ENCODE assay signal across 16 mouse cellular contexts in the genomic region with DNA sequence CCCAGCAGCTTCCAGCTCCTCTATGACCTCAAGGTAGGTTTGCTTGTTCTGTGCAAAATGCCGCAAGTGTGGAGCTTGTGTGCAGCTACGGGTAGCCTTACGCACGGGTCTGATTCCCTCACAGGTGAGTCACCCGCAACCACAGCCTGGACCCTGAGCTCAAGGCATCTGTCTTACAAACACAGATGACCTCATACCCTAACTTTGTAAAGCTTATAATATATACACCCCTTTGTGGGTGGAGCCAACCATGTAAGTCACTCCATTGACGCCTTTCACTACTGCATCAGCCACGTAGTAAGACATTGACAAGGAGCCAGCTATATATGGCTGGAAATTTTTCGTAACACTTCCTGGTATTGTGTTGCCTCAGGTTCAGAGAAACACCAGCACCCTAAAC. TPM values are rescaled to one million over a fixed set of nuclear protein-coding genes. Genes with fewer than 3 reads are reported as not detected.
DNase-seq lines count a peak whose midpoint lies in the region; ATAC-seq lines count a peak whose summit lies in the region.
"Had no signal": no experiment of that assay in that cellular context is flagged by ENCODE, and none has a peak within 500 bp of the region (broad histone marks: within the 10 kb centered on the region; RNA-seq: fewer than 3 reads in every experiment).

No protein-coding gene starts in this region.

- H3K27me3 ChIP-seq in liver, embryonic 11.5 days (replicated peaks; ENCODE audit: control insufficient read depth, insufficient read depth, low read length), result no peaks in the 10 kb centered on the region
- H3K27me3 ChIP-seq: embryonic facial prominence, embryonic 15.5 days; forebrain, embryonic 13.5 days; hindbrain, embryonic 13.5 days; midbrain, embryonic 15.5 days had no signal

- H3K4me3 ChIP-seq in liver, embryonic 11.5 days (ENCODE audit: low read depth, low read length), result no peak overlapping the region
- H3K4me3 ChIP-seq: embryonic facial prominence, embryonic 15.5 days; forebrain, embryonic 13.5 days; heart, adult 2 months; hindbrain, embryonic 13.5 days; midbrain, embryonic 15.5 days had no signal

- no peaks in the 10 kb centered on the region for H3K9me3 ChIP-seq in liver, embryonic 11.5 days (ENCODE audit: control insufficient read depth, low read length)
- H3K9me3 ChIP-seq: embryonic facial prominence, embryonic 15.5 days; forebrain, embryonic 13.5 days; G1E; hindbrain, embryonic 13.5 days; midbrain, embryonic 15.5 days had no signal

- 92% methylated on average over 8 of the region's 8 CpGs for WGBS in liver, embryonic 11.5 days

- no peak for ATAC-seq in CD4-positive, CD25-positive, alpha-beta regulatory T cell, adult 4 months
- no peak; the same call in 1 of the 2 replicates for ATAC-seq in liver, embryonic 11.5 days (replicated peaks; ENCODE audit: low FRiP score)
- peak; percentile 82 for ATAC-seq in megakaryocyte, adult 5-6 weeks (ENCODE audit: poor library complexity, severe bottlenecking)
- ATAC-seq: forebrain, embryonic 13.5 days; midbrain, embryonic 15.5 days had no signal

- H3K27ac ChIP-seq in liver, embryonic 11.5 days (ENCODE audit: low read depth, low read length), result 0 out of 2 replicates have a peak overlapping the region, but pooled peaks have one; percentile 0
- H3K27ac ChIP-seq: embryonic facial prominence, embryonic 15.5 days; forebrain, embryonic 13.5 days; heart, adult 2 months; hindbrain, embryonic 13.5 days; midbrain, embryonic 15.5 days had no signal

- peak; percentile 10 for DNase-seq in CD4-positive, CD25-positive, alpha-beta regulatory T cell, adult 2 months (ENCODE audit: low read depth, low spot score)
- DNase-seq in liver, embryonic 11.5 days (ENCODE audit: low spot score), result no peak
- DNase-seq in liver, result no peak
- DNase-seq in NIH3T3 (ENCODE audit: low read depth), result peak; percentile 37
- DNase-seq in ovary, postnatal 14 days (ENCODE audit: low spot score), result no peak
- DNase-seq in embryo, embryonic 9.5 days (ENCODE audit: extremely low spot score), result no peak
- DNase-seq: heart, adult 2 months; layer of hippocampus, adult 9-11 months; spleen, adult 18-20 months had no signal

- no peak overlapping the region for H3K4me2 ChIP-seq in liver, embryonic 11.5 days
- H3K4me2 ChIP-seq: embryonic facial prominence, embryonic 15.5 days; forebrain, embryonic 13.5 days; hindbrain, embryonic 13.5 days; midbrain, embryonic 15.5 days had no signal

- H3K36me3 ChIP-seq in liver, embryonic 11.5 days (ENCODE audit: control insufficient read depth, insufficient read depth, low read length), result peaks cover 36% of the 10 kb centered on the region

- H3K9ac ChIP-seq in liver, embryonic 11.5 days (ENCODE audit: low read depth, low read length), result no peak overlapping the region
- H3K9ac ChIP-seq: embryonic facial prominence, embryonic 15.5 days; forebrain, embryonic 13.5 days; hindbrain, embryonic 13.5 days; midbrain, embryonic 15.5 days had no signal

- peaks cover 9% of the 10 kb centered on the region; the same call in 1 of the 2 replicates for H3K4me1 ChIP-seq in liver, embryonic 11.5 days (replicated peaks; ENCODE audit: control insufficient read depth, insufficient read depth, low read length)

RNA-seq across cellular contexts. Expression of a gene that starts 12.7 kb away (rescaled TPM):
- 1 to 10 TPM; 3.3 to 3.8 TPM for polyA plus RNA-seq in CD4-positive, CD25-positive, alpha-beta regulatory T cell, adult 4 months (2017; shearing (Covaris generic))
- 2.4 and 2.8 TPM in 2 replicates for polyA plus RNA-seq in liver, embryonic 11.5 days (2014; fragmentation: Nextera tagmentation; extraction: Ambion mirVana)
- not detected in 2 replicates for total RNA-seq in megakaryocyte, adult 5-6 weeks (2015)
- total RNA-seq in megakaryocyte, adult 5-6 weeks (2017), result 0.08 and 0.15 TPM in 2 replicates

RNA-seq across cellular contexts. Expression of a gene that starts 56.9 kb away (rescaled TPM):
- polyA plus RNA-seq in CD4-positive, CD25-positive, alpha-beta regulatory T cell, adult 4 months (2017; shearing (Covaris generic)), result 10 to 100 TPM; 28.2 to 43.5 TPM
- polyA plus RNA-seq in liver, embryonic 11.5 days (2014; fragmentation: Nextera tagmentation; extraction: Ambion mirVana), result 178 and 218 TPM in 2 replicates
- total RNA-seq in megakaryocyte, adult 5-6 weeks (2015), result 18.4 and 22.9 TPM in 2 replicates
- 32.6 and 33.4 TPM in 2 replicates for total RNA-seq in megakaryocyte, adult 5-6 weeks (2017)

RNA-seq across cellular contexts. Expression of a gene that starts 57.5 kb away (rescaled TPM):
- 10 to 100 TPM; 12.7 to 13.8 TPM for polyA plus RNA-seq in CD4-positive, CD25-positive, alpha-beta regulatory T cell, adult 4 months (2017; shearing (Covaris generic))
- polyA plus RNA-seq in liver, embryonic 11.5 days (2014; fragmentation: Nextera tagmentation; extraction: Ambion mirVana), result 14.3 and 16.6 TPM in 2 replicates
- 11.9 and 13.5 TPM in 2 replicates for total RNA-seq in megakaryocyte, adult 5-6 weeks (2015)
- 7.2 and 9.2 TPM in 2 replicates for total RNA-seq in megakaryocyte, adult 5-6 weeks (2017)

RNA-seq across cellular contexts. Expression of a gene that starts 58.1 kb away (rescaled TPM):
- 10 to 100 TPM; 21.2 to 22.4 TPM for polyA plus RNA-seq in CD4-positive, CD25-positive, alpha-beta regulatory T cell, adult 4 months (2017; shearing (Covaris generic))
- 9.4 and 11.1 TPM in 2 replicates for polyA plus RNA-seq in liver, embryonic 11.5 days (2014; fragmentation: Nextera tagmentation; extraction: Ambion mirVana)
- 8.9 and 11.7 TPM in 2 replicates for total RNA-seq in megakaryocyte, adult 5-6 weeks (2015)
- 9.1 and 10.1 TPM in 2 replicates for total RNA-seq in megakaryocyte, adult 5-6 weeks (2017)

Comparison
In these comparisons a context has a peak if more than half of its experiments do, and no peak if none do; other contexts are left out.
1. DNase-seq: peak in CD4-positive, CD25-positive, alpha-beta regulatory T cell, adult 2 months (single experiment) and NIH3T3 (single experiment); none in liver, embryonic 11.5 days (single experiment), liver (single experiment), ovary, postnatal 14 days (single experiment) and embryo, embryonic 9.5 days (single experiment).